Mouse (Mus musculus) midbrain, embryonic 12.5 days (tissue): ENCODE results near the gene Prrc2b. TPM values are rescaled to one million over a fixed set of nuclear protein-coding genes. Genes with fewer than 3 reads are reported as not detected.

ENCODE experiments used
- ATAC-seq: fragments of 200-750 bp; cut with Nextera tagmentation; 2 replicates; pipeline ENCODE4 v1.8.0; 2017; ENCODE audit warnings: low read depth, moderate TSS enrichment, moderate library complexity; ENCODE audit not compliant: low FRiP score
- H3K27ac ChIP-seq: fragments of 300-500 bp; sonication (generic); replicated peaks from 2 replicates; pipeline ENCODE4 v1.5.1; 2016; ENCODE audit warnings: mild to moderate bottlenecking
- H3K27me3 ChIP-seq: fragments of 300-500 bp; sonication (generic); 2 replicates; pipeline ENCODE4 v1.6.1; 2016; ENCODE audit warnings: mild to moderate bottlenecking
- H3K36me3 ChIP-seq: fragments of 300-500 bp; sonication (generic); 2 replicates; pipeline ENCODE4 v1.6.1; 2016
- H3K4me1 ChIP-seq: fragments of 300-500 bp; sonication (generic); 2 replicates; pipeline ENCODE4 v1.6.1; 2016
- H3K4me2 ChIP-seq: fragments of 300-500 bp; sonication (generic); replicated peaks from 2 replicates; pipeline ENCODE4 v1.6.1; 2016; ENCODE audit warnings: mild to moderate bottlenecking, moderate library complexity
- H3K4me3 ChIP-seq: fragments of 300-500 bp; sonication (generic); 2 replicates; pipeline ENCODE4 v1.5.1; 2016; ENCODE audit warnings: mild to moderate bottlenecking
- H3K9ac ChIP-seq: fragments of 300-500 bp; sonication (generic); replicated peaks from 2 replicates; pipeline ENCODE4 v1.6.1; 2016; ENCODE audit warnings: mild to moderate bottlenecking, moderate library complexity
- H3K9me3 ChIP-seq: fragments of 300-500 bp; sonication (generic); 2 replicates; pipeline ENCODE4 v1.6.1; 2016; ENCODE audit warnings: mild to moderate bottlenecking
- WGBS: fragments of 180-500 bp; shearing (Covaris S2); methylation state at CpG from one replicate; pipeline ENCODE4 v1.1.7; 2016; 5-methylcytosine and 5-hydroxymethylcytosine counted together
- polyA plus RNA-seq: library from polyadenylated mRNA; unstranded; fragments of >200 nt; fragmentation: Nextera tagmentation; extraction: Ambion mirVana; gene quantifications from 2 replicates; pipeline ENCODE4 v1.2.1, GENCODE M21; 2016

Gene Prrc2b
- 99.1 and 121 TPM in 2 replicates for polyA plus RNA-seq

- peaks cover 49% of the 10 kb centered on the region for H3K4me1 ChIP-seq
- peak; percentile 64 for ATAC-seq
- no peaks in the 10 kb centered on the region for H3K27me3 ChIP-seq
- peak within 1 kb of the TSS; percentile 73 for H3K4me3 ChIP-seq
- peak within 1 kb of the TSS; percentile 94 for H3K9ac ChIP-seq
- peak within 1 kb of the TSS; percentile 99 for H3K4me2 ChIP-seq
- H3K27ac ChIP-seq, result peak within 1 kb of the TSS; percentile 96
- under 1% methylated on average over 58 of the region's 117 CpGs for WGBS
- no peaks in the 10 kb centered on the region for H3K36me3 ChIP-seq
- H3K9me3 ChIP-seq, result no peaks in the 10 kb centered on the region
Observed at GRCm38 (mm10) chr2:32150924-32151659, at the start of gene Prrc2b. Gene Prrc2b, plus strand, starts transcription at chr2:32151082.

GRCm38 (mm10) chr2:32102944-32103343 lies 47.9 kb upstream of the Prrc2b start:
- no peak overlapping the region for H3K9ac ChIP-seq
- 0 out of 2 replicates have a peak, but pooled peaks cover 8% of the 10 kb centered on the region for H3K36me3 ChIP-seq
- H3K27ac ChIP-seq, result no peak overlapping the region
- peaks cover 23% of the 10 kb centered on the region for H3K4me1 ChIP-seq
- H3K27me3 ChIP-seq, result no peaks in the 10 kb centered on the region
- peak overlapping the region; percentile 28 for H3K4me2 ChIP-seq
- H3K9me3 ChIP-seq, result 0 out of 2 replicates have a peak, but pooled peaks cover 5% of the 10 kb centered on the region
- no peak for ATAC-seq
- 55% methylated on average over 5 of the region's 5 CpGs for WGBS
- H3K4me3 ChIP-seq, result peak overlapping the region; percentile 14; the same call in 1 of the 2 replicates

DNA sequence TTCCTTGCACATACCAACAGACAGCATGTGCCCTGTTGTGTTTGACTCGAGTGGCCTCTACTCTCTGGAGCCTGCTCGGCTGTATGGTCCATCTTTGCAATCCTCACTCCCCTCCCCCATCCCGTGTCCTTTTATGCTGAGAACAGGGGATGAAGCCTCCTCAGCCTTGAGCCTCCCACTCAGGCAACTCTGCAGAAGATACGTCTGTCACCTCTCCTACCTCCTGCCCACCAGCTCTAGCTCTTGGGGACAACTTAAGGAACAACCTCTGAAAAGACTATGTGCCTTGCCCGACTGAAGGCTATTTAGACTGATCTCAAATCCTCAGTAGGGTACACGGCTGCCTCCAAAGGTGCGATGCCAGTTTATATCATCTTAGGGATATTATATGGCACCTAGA lies 47.3 kb upstream of the Prrc2b start:
- Histone ChIP-seq H3K27ac (no peak overlapping the region), H3K27me3 (no peaks in the 10 kb centered on the region), H3K9ac (no peak overlapping the region), H3K9me3 (0 out of 2 replicates have a peak, but pooled peaks cover 5% of the 10 kb centered on the region), H3K4me1 (peaks cover 23% of the 10 kb centered on the region), H3K4me2 (peak overlapping the region; percentile 28), H3K4me3 (no peak overlapping the region), H3K36me3 (0 out of 2 replicates have a peak, but pooled peaks cover 8% of the 10 kb centered on the region)
- ATAC-seq, result no peak
- 76% methylated on average over 7 of the region's 7 CpGs for WGBS

DNA sequence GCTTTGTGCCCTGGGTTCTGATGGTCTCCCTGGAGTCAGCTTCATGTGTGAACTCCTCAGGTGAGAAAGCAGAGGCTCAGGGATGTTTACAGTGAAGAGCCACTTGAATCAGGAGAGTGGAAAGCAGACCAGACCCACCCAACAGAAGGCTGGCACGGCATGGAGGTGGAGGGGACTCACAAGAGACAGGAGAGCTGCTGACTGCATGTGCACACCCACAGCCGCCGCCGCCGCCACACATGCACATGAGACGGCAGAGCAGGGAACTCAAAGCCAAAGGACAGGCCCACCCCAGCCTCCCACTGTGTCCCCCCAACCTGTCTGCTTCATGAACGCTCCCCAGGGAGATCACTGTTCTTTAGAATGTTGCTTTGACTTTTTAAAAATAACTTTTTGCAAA lies 46.8 kb upstream of the Prrc2b start:
- ATAC-seq, result no peak
- H3K9ac ChIP-seq, result no peak overlapping the region
- WGBS, result 89% methylated on average over 7 of the region's 7 CpGs
- no peak overlapping the region for H3K4me2 ChIP-seq
- H3K27ac ChIP-seq, result no peak overlapping the region
- 0 out of 2 replicates have a peak, but pooled peaks cover 8% of the 10 kb centered on the region for H3K36me3 ChIP-seq
- H3K9me3 ChIP-seq, result 0 out of 2 replicates have a peak, but pooled peaks cover 5% of the 10 kb centered on the region
- no peaks in the 10 kb centered on the region for H3K27me3 ChIP-seq
- H3K4me3 ChIP-seq, result no peak overlapping the region
- H3K4me1 ChIP-seq, result peaks cover 23% of the 10 kb centered on the region

DNA sequence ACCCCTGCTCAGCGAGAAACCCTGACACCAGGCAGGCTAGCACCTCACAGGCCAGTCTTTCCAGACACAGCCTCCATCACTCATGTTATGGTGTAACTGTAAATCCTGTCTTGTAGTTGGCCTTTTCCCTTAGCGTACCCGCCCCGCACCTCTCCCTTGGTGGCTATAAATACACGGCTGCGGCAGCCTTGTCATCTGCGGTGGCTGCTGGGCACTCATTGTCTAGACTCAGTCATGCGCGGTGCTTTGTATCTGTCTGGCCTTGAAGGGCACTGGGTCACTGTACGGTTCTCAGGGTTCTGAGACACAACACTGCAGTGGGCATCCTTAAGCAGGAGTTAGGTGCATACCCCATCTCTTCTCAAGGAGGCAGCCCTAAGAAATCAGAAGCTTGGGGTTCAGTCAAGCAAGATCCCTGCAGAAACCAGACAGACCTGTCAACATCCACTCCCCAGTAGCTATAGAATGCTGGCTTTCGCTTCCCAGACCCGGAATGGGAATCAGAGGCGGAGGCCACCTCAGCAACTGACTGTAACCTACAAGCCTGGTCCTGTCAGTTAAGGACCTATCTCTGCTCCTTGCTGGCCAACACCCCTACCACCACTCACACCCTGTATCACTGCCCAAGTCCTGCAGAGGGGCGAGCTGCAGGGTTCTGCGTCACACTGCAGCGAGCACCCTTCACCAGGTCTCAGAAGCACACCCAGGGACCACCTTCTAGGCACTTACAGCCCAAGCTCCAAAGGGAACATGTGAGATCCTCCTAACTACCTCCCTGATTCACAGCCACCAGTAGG lies 45.6 kb upstream of the Prrc2b start:
- no peak overlapping the region; the same call in 1 of the 2 replicates for H3K4me2 ChIP-seq
- H3K9me3 ChIP-seq, result 0 out of 2 replicates have a peak, but pooled peaks cover 3% of the 10 kb centered on the region
- 0 out of 2 replicates have a peak overlapping the region, but pooled peaks have one; percentile 11 for H3K9ac ChIP-seq
- WGBS, result 64% methylated on average over 16 of the region's 16 CpGs
- no peak overlapping the region; the same call in 1 of the 2 replicates for H3K27ac ChIP-seq
- H3K4me3 ChIP-seq, result no peak overlapping the region
- H3K36me3 ChIP-seq, result no peaks in the 10 kb centered on the region
- H3K27me3 ChIP-seq, result no peaks in the 10 kb centered on the region
- peaks cover 23% of the 10 kb centered on the region for H3K4me1 ChIP-seq
- no peak for ATAC-seq

DNA sequence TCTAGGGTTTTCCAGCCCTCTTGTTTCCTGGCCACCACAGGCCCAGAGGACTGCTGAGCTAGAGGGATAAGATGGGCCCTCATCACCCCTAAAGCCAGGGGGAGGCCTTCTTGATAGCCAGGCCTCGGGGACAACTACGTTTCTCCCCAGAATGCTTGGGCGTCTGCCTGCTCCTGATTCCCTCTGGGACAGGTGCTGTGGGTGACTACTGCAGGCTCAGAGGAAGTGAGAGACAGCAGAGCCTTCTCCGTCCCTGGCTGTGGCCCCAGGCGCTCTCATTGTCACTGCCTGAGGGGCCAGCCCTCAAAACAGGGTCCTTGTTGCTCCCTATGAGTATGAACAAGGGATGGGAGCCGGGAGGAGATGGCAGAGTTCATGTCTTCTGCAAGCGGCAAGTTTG lies 45.0 kb upstream of the Prrc2b start:
- no peaks in the 10 kb centered on the region for H3K36me3 ChIP-seq
- 90% methylated on average over 7 of the region's 7 CpGs for WGBS
- no peaks in the 10 kb centered on the region for H3K27me3 ChIP-seq
- no peak overlapping the region for H3K4me2 ChIP-seq
- ATAC-seq, result no peak
- no peaks in the 10 kb centered on the region for H3K9me3 ChIP-seq
- H3K4me3 ChIP-seq, result no peak overlapping the region
- H3K4me1 ChIP-seq, result peaks cover 23% of the 10 kb centered on the region
- no peak overlapping the region for H3K9ac ChIP-seq
- H3K27ac ChIP-seq, result no peak overlapping the region

GRCm38 (mm10) chr2:32111268-32111667 lies 39.6 kb upstream of the Prrc2b start:
- no peak for ATAC-seq
- no peak overlapping the region for H3K4me3 ChIP-seq
- no peaks in the 10 kb centered on the region for H3K27me3 ChIP-seq
- H3K9me3 ChIP-seq, result no peaks in the 10 kb centered on the region
- 87% methylated on average over 1 of the region's 1 CpGs for WGBS
- no peak overlapping the region for H3K4me2 ChIP-seq
- H3K36me3 ChIP-seq, result no peaks in the 10 kb centered on the region
- H3K27ac ChIP-seq, result no peak overlapping the region
- H3K4me1 ChIP-seq, result no peaks in the 10 kb centered on the region
- H3K9ac ChIP-seq, result no peak overlapping the region

DNA sequence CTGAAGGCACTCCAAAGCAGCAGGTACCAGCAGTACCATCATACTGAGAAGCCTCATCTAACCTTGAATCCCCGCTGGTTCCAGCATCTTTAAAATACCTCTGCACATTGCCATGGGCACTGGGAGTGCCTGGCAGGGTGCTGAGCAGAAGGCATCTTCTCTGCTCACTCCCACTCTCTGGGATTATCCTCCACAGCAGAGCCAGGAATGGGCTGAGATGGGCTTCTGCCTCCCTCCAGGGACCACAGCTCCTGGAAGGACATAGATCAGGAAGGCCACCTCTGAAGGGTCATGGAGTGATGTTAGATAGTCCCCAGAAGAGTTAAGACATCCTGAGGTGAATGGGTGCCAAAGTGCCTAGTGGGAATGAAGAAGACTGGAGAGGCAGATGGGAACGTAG lies 38.3 kb upstream of the Prrc2b start:
- Histone ChIP-seq H3K36me3 (no peaks in the 10 kb centered on the region), H3K9ac (no peak overlapping the region), H3K4me2 (no peak overlapping the region), H3K27ac (no peak overlapping the region), H3K4me3 (no peak overlapping the region), H3K4me1 (no peaks in the 10 kb centered on the region), H3K9me3 (no peaks in the 10 kb centered on the region), H3K27me3 (no peaks in the 10 kb centered on the region)
- WGBS, result 61% methylated on average over 2 of the region's 2 CpGs
- no peak for ATAC-seq

GRCm38 (mm10) chr2:32115851-32116268 lies 35.0 kb upstream of the Prrc2b start:
- H3K9me3 ChIP-seq, result no peaks in the 10 kb centered on the region
- no peak overlapping the region for H3K9ac ChIP-seq
- 93% methylated on average over 4 of the region's 4 CpGs for WGBS

DNA sequence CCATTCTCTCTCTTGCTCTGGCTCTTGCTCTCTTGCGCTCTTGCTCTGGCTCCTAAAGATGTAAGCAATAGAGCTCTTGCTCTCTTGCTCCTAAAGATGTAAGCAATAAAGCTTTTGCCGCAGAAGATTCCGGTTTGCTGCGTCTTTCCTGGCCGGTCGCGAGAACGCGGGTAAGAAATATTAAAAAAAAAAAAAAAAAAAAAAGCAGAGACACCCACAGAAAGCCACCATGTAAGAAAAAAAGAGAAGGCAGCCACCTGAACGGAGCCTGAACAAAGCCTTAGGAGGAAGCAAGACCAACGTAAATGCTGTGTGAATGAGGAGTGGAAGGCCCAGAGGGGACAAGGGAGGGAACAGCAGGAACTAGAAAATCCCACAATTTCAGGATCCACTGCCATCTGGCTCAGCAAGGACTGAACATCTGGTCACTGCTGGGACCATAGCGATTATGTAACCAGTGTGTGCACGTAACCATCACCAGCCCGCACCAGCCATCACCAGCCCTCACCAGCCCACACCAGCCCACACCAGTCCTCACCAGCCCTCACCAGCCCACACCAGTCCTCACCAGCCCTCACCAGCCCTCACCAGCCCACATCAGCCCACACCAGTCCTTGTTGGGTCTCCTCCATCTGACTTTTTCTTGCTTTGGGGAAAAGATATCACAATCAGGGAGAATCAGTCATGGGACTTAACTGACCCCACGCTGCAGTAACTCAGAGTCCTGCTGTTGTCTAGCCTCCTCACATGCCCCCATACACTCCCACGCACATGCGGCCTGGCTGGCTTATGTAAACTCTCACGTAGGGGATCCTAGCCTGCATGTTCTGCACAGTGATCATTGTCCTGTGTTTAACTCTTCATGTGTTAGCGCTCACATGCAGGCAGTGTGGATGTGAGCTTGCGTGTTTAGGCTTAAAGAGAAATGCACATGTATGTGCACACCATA lies 30.8 kb upstream of the Prrc2b start:
- no peak for ATAC-seq
- H3K4me1 ChIP-seq, result no peaks in the 10 kb centered on the region
- H3K4me2 ChIP-seq, result no peak overlapping the region
- 91% methylated on average over 20 of the region's 20 CpGs for WGBS
- no peaks in the 10 kb centered on the region for H3K36me3 ChIP-seq
- no peak overlapping the region for H3K4me3 ChIP-seq
- H3K27me3 ChIP-seq, result no peaks in the 10 kb centered on the region
- H3K9me3 ChIP-seq, result no peaks in the 10 kb centered on the region
- no peak overlapping the region for H3K27ac ChIP-seq
- no peak overlapping the region for H3K9ac ChIP-seq

More at GRCm38 (mm10) chr2:32115851-32116268, 35.0 kb upstream of the Prrc2b start:
- no peak for ATAC-seq
- Histone ChIP-seq H3K4me3 (no peak overlapping the region), H3K27ac (no peak overlapping the region), H3K4me2 (no peak overlapping the region), H3K27me3 (no peaks in the 10 kb centered on the region), H3K4me1 (no peaks in the 10 kb centered on the region), H3K36me3 (no peaks in the 10 kb centered on the region)

- no peak for ATAC-seq
- Histone ChIP-seq H3K9me3 (no peaks in the 10 kb centered on the region), H3K9ac (no peak overlapping the region), H3K36me3 (no peaks in the 10 kb centered on the region), H3K27ac (no peak overlapping the region), H3K4me1 (no peaks in the 10 kb centered on the region), H3K27me3 (no peaks in the 10 kb centered on the region), H3K4me2 (no peak overlapping the region), H3K4me3 (no peak overlapping the region)
- WGBS, result 69% methylated on average over 5 of the region's 5 CpGs
Observed at GRCm38 (mm10) chr2:32121150-32121549, 29.7 kb upstream of the Prrc2b start.
